Mouse (Mus musculus) hindbrain, embryonic 14.5 days (tissue): ENCODE data around the gene Irx4. TPM values are rescaled to one million over a fixed set of nuclear protein-coding genes. Genes with fewer than 3 reads are reported as not detected.

Source experiments
- ATAC-seq: fragments of 200-750 bp; cut with Nextera tagmentation; 2 replicates; pipeline ENCODE4 v1.8.0; 2017; ENCODE audit warnings: moderate number of reproducible peaks, mild to moderate bottlenecking, moderate TSS enrichment, moderate library complexity; ENCODE audit not compliant: low FRiP score
- DNase-seq: peaks from one replicate; pipeline ENCODE4 v3.0.0-alpha.2; 2015; ENCODE audit warnings: low spot score
- H3K27ac ChIP-seq: fragments of 300-500 bp; sonication (generic); 2 replicates; pipeline ENCODE4 v1.5.1; 2014; ENCODE audit warnings: mild to moderate bottlenecking, moderate library complexity
- H3K27me3 ChIP-seq: fragments of 300-500 bp; sonication (generic); 2 replicates; pipeline ENCODE4 v1.6.1; 2014; ENCODE audit warnings: mild to moderate bottlenecking, low read length, mixed read lengths; ENCODE audit not compliant: control insufficient read depth, insufficient read depth
- H3K36me3 ChIP-seq: fragments of 300-500 bp; sonication (generic); replicated peaks from 2 replicates; pipeline ENCODE4 v1.6.1; 2014; ENCODE audit not compliant: control insufficient read depth, insufficient read depth
- H3K4me1 ChIP-seq: fragments of 300-500 bp; sonication (generic); replicated peaks from 2 replicates; pipeline ENCODE4 v1.6.1; 2014; ENCODE audit warnings: antibody characterized with exemption, low read length, mixed read lengths; ENCODE audit not compliant: control insufficient read depth, insufficient read depth
- H3K4me2 ChIP-seq: fragments of 300-500 bp; sonication (generic); replicated peaks from 2 replicates; pipeline ENCODE4 v1.6.1; 2014; ENCODE audit warnings: mild to moderate bottlenecking, moderate library complexity
- H3K4me3 ChIP-seq: fragments of 300-500 bp; sonication (generic); replicated peaks from 2 replicates; pipeline ENCODE4 v1.5.1; 2014; ENCODE audit warnings: mild to moderate bottlenecking, low read length
- H3K9ac ChIP-seq: fragments of 300-500 bp; sonication (generic); 2 replicates; pipeline ENCODE4 v1.6.1; 2014
- H3K9me3 ChIP-seq: fragments of 300-500 bp; sonication (generic); 2 replicates; pipeline ENCODE4 v1.6.1; 2016; ENCODE audit warnings: low read length; ENCODE audit not compliant: control insufficient read depth
- WGBS: fragments of 180-500 bp; shearing (Covaris S2); extraction: QIAGEN DNeasy Blood & Tissue Kit; methylation state at CpG from one replicate; pipeline ENCODE4 v1.1.7; 2014; 5-methylcytosine and 5-hydroxymethylcytosine counted together
- polyA plus RNA-seq: library from polyadenylated mRNA; unstranded; fragments of >200 nt; fragmentation: Nextera tagmentation; extraction: Ambion mirVana; gene quantifications from 2 replicates; pipeline ENCODE4 v1.2.1, GENCODE M21; 2014

Irx4 gene
- polyA plus RNA-seq, 1 experiment from 2014 or later, result 4.2 TPM

DNA sequence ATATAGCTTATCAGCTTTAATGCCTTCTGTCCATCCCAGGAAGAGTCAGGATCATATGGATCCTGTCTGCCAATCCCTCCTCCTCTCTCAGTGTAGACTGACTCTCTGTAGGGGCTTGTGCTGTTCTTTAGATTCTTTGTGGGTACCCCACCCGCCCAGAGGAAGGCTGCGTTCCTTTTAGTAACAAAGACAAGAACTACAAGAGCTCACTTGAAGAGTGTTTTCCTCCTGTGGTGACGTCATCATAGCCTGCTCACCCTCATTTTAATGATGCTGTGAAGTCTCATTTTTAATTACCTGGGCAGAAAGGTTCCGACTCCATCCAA, 45.8 kb downstream of the Irx4 start:
- no peak overlapping the region for H3K4me3 ChIP-seq
- WGBS, result 34% methylated on average over 4 of the region's 4 CpGs
- no peaks in the 10 kb centered on the region for H3K36me3 ChIP-seq
- H3K27ac ChIP-seq, result no peak overlapping the region
- H3K9me3 ChIP-seq, result no peaks in the 10 kb centered on the region
- DNase-seq (no peak), ATAC-seq (no peak)
- H3K4me1 ChIP-seq, result no peaks in the 10 kb centered on the region
- H3K9ac ChIP-seq, result no peak overlapping the region
- H3K27me3 ChIP-seq, result no peaks in the 10 kb centered on the region
- H3K4me2 ChIP-seq, result no peak overlapping the region

DNA sequence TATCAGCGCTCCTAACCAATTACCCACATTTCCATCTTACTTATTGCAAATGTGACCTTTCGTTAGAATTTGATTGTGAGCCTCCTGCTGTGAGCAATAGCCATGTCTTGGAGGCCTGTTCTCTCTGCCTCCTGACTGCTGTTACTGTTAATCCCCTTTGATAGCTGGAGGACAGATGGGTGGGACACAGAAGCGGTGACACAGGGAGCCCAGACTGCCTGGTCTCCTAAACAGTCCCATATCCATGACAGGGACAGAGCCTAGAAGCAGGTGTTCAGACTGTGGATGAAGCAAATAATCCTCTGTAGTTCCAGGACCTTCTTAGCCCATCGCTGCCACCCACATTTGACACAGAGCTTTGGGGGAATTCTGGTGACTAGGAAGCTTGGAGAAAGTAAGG, 46.2 kb downstream of the Irx4 start:
- Histone ChIP-seq H3K27ac (no peak overlapping the region), H3K9me3 (no peaks in the 10 kb centered on the region), H3K4me1 (no peaks in the 10 kb centered on the region), H3K27me3 (no peaks in the 10 kb centered on the region), H3K4me2 (no peak overlapping the region), H3K9ac (no peak overlapping the region), H3K4me3 (no peak overlapping the region), H3K36me3 (no peaks in the 10 kb centered on the region)
- WGBS, result 49% methylated on average over 4 of the region's 4 CpGs
- DNase-seq (no peak), ATAC-seq (no peak)

DNA sequence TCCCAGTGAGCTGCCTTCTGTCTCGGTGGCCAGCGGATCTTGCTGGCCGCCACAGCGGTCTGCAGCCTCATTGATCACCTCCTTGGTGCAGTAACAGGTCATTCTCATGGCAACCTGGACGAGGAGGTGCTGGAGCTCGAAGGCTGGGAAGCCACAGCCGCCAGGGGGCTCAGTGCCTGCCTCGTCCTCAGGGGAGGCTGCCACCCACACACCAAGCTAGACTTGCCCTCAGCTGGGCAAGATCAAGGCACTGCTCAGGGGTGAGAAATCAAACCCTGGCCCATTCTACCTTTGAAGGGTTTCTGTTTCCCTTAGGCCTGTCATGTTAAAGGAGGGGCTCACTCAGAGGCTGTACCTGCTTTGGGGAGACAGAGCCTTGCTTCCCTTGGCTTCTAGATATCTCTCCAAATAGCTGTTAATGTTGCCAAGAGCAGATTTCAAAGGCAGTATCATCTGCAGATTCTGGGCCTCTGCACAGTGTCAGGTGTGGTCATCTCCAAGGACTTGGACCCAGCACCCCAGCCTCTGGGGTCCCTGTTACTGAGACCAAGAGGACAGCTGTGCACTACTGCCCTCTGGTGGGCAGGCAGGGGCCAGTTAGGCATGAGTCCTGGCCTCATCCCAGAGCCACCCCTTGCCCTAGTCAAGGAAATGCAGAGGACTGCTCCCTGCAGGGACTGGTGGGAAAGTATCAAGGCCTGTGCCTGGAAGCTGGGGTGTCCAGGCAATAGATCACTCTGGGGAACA, 50.1 kb downstream of the Irx4 start:
- WGBS, result 20% methylated on average over 8 of the region's 8 CpGs
- DNase-seq (peak; percentile 37), ATAC-seq (0 out of 2 replicates have a peak, but pooled peaks have one; percentile 45)
- no peak overlapping the region for H3K27ac ChIP-seq
- no peaks in the 10 kb centered on the region for H3K36me3 ChIP-seq
- H3K4me3 ChIP-seq, result no peak overlapping the region
- no peak overlapping the region for H3K4me2 ChIP-seq
- H3K9ac ChIP-seq, result no peak overlapping the region
- no peaks in the 10 kb centered on the region for H3K27me3 ChIP-seq
- no peaks in the 10 kb centered on the region for H3K9me3 ChIP-seq
- H3K4me1 ChIP-seq, result no peaks in the 10 kb centered on the region

Other genes starting within 250 kb of the Irx4 start
- gene Mrpl36, start 68.0 kb downstream of the Irx4 start, polyA plus RNA-seq, result 80.6 and 80.9 TPM in 2 replicates
- gene Ndufs6, start 68.1 kb downstream of the Irx4 start, polyA plus RNA-seq, result 397 and 433 TPM in 2 replicates
- gene Lpcat1, start 206.7 kb downstream of the Irx4 start, polyA plus RNA-seq, result 77.3 and 95.0 TPM in 2 replicates